Mouse (Mus musculus) gonadal fat pad, adult 2 months (tissue): ENCODE data around the gene Rnf183. TPM values are rescaled to one million over a fixed set of nuclear protein-coding genes. Genes with fewer than 3 reads are reported as not detected.
"Not testable (repeated sequence)": the region's sequence is repeated elsewhere in the genome, so short reads cannot be mapped to it uniquely, and the experiment has no call there.

Experiments
- DNase-seq: peaks from one replicate; pipeline ENCODE4 v3.0.0-alpha.2; 2012; ENCODE audit warnings: low read depth
- polyA plus RNA-seq: library from polyadenylated mRNA; depleted of rRNA; stranded (reverse); fragments of >200 nt; gene quantifications from 2 replicates; pipeline ENCODE4 v1.2.3, GENCODE M21; 2012; rRNA removed

Gene Rnf183
- polyA plus RNA-seq, result 7.8 and 11.1 TPM in 2 replicates

GRCm38 (mm10) chr4:62435081-62435480, at the start of gene Rnf183:
Gene Rnf183 (minus strand): TSS chr4:62435252.
- no peak for DNase-seq

GRCm38 (mm10) chr4:62480709-62481605, 45.9 kb upstream of the Rnf183 start:
- no peak for DNase-seq

- DNase-seq, result no peak
These were observed 45.1 kb upstream of the Rnf183 start, which contains the start of gene Bspry for GRCm38 (mm10) chr4:62479937-62480708. Gene Bspry (plus strand): TSS chr4:62480053.

GRCm38 (mm10) chr4:62479593-62479936, 44.5 kb upstream of the Rnf183 start:
- not testable (repeated sequence) for DNase-seq

- no peak for DNase-seq
These were observed 42.6 kb upstream of the Rnf183 start for GRCm38 (mm10) chr4:62477542-62478244.

GRCm38 (mm10) chr4:62475793-62476192, 40.7 kb upstream of the Rnf183 start:
- no peak for DNase-seq

- DNase-seq, result no peak
These were observed 40.1 kb upstream of the Rnf183 start for GRCm38 (mm10) chr4:62475131-62475530.

- no peak for DNase-seq
These were observed 37.0 kb upstream of the Rnf183 start for GRCm38 (mm10) chr4:62472071-62472470.

- no peak for DNase-seq
These were observed 35.6 kb upstream of the Rnf183 start, which contains the start of gene Wdr31 for GRCm38 (mm10) chr4:62470598-62471051. Gene Wdr31 (minus strand): TSS chr4:62470896.

GRCm38 (mm10) chr4:62468158-62468557, 33.1 kb upstream of the Rnf183 start:
- no peak for DNase-seq

- DNase-seq, result no peak
These were observed 28.1 kb upstream of the Rnf183 start for GRCm38 (mm10) chr4:62463124-62463523.

- no peak for DNase-seq
These were observed 25.3 kb upstream of the Rnf183 start for GRCm38 (mm10) chr4:62460348-62460747.

- DNase-seq, result no peak
These were observed 24.0 kb upstream of the Rnf183 start for GRCm38 (mm10) chr4:62459081-62459480.

- no peak for DNase-seq
These were observed 19.9 kb upstream of the Rnf183 start for GRCm38 (mm10) chr4:62454995-62455394.

GRCm38 (mm10) chr4:62440986-62441385, 5.9 kb upstream of the Rnf183 start:
- no peak for DNase-seq

GRCm38 (mm10) chr4:62440544-62440943, 5.5 kb upstream of the Rnf183 start:
- DNase-seq, result peak; percentile 50

- no peak for DNase-seq
These were observed 4.7 kb upstream of the Rnf183 start for GRCm38 (mm10) chr4:62439793-62440192.

- no peak for DNase-seq
These were observed 2.8 kb upstream of the Rnf183 start for GRCm38 (mm10) chr4:62437871-62438270.

GRCm38 (mm10) chr4:62437256-62437778, 2.3 kb upstream of the Rnf183 start:
- DNase-seq, result no peak

- no peak for DNase-seq
These were observed 847 bp downstream of the Rnf183 start for GRCm38 (mm10) chr4:62433939-62434870.

- DNase-seq, result no peak
These were observed 3.5 kb downstream of the Rnf183 start for GRCm38 (mm10) chr4:62431522-62431921.
